Comparison of ENCODE assay signal across 8 mouse cellular contexts in the genomic region with DNA sequence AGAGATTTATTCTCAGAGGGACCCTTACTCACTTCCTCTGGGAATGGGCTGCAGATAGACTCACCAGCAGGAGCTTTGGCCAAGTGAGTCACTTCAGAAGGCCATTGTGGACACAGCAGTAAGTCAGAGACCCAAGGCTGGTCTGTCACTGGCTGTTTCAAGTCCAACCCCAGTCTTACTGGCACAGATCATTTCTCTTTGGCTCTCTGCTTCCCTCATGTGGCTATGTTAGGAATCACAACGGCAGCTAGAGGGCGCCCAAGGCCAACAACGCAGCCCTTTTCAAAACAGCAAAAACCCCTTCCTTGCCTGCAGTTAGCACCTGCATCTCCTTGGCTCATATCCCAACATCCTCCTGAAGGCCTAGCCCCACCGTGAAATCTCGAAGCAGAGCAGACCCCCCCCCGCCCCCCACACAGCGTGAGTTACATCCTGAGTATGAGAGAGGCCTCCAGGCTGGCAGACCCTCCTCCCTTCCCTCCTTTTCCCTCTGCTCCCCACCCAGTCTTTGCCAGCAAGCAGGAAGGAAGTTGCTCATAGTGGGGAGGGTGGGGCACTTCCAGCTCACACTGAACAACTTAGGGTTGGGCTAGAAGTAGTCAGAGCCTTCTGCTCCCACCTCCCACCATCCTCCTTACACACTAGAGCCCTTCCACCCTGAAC. TPM values are rescaled to one million over a fixed set of nuclear protein-coding genes. Genes with fewer than 3 reads are reported as not detected.
DNase-seq lines count a peak whose midpoint lies in the region; ATAC-seq lines count a peak whose summit lies in the region.

No protein-coding gene starts in this region.

- H3K4me1 ChIP-seq in hindbrain, embryonic 12.5 days: no peaks in the 10 kb centered on the region

- DNase-seq in MN1 (ENCODE audit: low spot score): peak; percentile 89
- DNase-seq in cerebellum, adult 8-10 months: peak; percentile 89
- peak; percentile 72 to 86 for DNase-seq in frontal cortex, postnatal 14 days (ENCODE audit: low spot score in 2 of 2)
- DNase-seq in layer of hippocampus, postnatal 10 days (ENCODE audit: low spot score in 2 of 2): peak; percentile 90 to 92
- peak; percentile 89 for DNase-seq in lung, postnatal 10 days
- DNase-seq in retina, postnatal 1 day: peak; percentile 90
- DNase-seq in thymus, postnatal 4 days: peak; percentile 89

- H3K9ac ChIP-seq in hindbrain, embryonic 12.5 days: 0 out of 2 replicates have a peak overlapping the region, but pooled peaks have one; percentile 23

- under 1% methylated on average over 7 of the region's 7 CpGs for WGBS in hindbrain, embryonic 12.5 days

- no peaks in the 10 kb centered on the region for H3K36me3 ChIP-seq in hindbrain, embryonic 12.5 days

- no peak overlapping the region for H3K27ac ChIP-seq in hindbrain, embryonic 12.5 days

- H3K27me3 ChIP-seq in hindbrain, embryonic 12.5 days: no peaks in the 10 kb centered on the region

- peak; percentile 59 for ATAC-seq in hindbrain, embryonic 12.5 days (ENCODE audit: low FRiP score)

- H3K4me3 ChIP-seq in hindbrain, embryonic 12.5 days: no peak overlapping the region

- H3K4me2 ChIP-seq in hindbrain, embryonic 12.5 days (replicated peaks): no peak overlapping the region

- no peaks in the 10 kb centered on the region for H3K9me3 ChIP-seq in hindbrain, embryonic 12.5 days (replicated peaks)

RNA-seq across cellular contexts. Expression of a gene that starts 3.7 kb away (rescaled TPM):
- 8.8 and 9.0 TPM in 2 replicates for polyA plus RNA-seq in hindbrain, embryonic 12.5 days (2016; fragmentation: Nextera tagmentation; extraction: Ambion mirVana)
- 10 to 100 TPM; 10.1 to 11.8 TPM for total RNA-seq in layer of hippocampus, postnatal 10 days (2021)

RNA-seq across cellular contexts. Expression of a gene that starts 9.5 kb away (rescaled TPM):
- polyA plus RNA-seq in hindbrain, embryonic 12.5 days (2016; fragmentation: Nextera tagmentation; extraction: Ambion mirVana): 14.6 and 17.4 TPM in 2 replicates
- total RNA-seq in layer of hippocampus, postnatal 10 days (2021): 10 to 100 TPM; 15.0 to 18.6 TPM

RNA-seq across cellular contexts. Expression of a gene that starts 31.0 kb away (rescaled TPM):
- 0.35 and 0.46 TPM in 2 replicates for polyA plus RNA-seq in hindbrain, embryonic 12.5 days (2016; fragmentation: Nextera tagmentation; extraction: Ambion mirVana)
- 1 to 10 TPM; 5.0 to 5.2 TPM for total RNA-seq in layer of hippocampus, postnatal 10 days (2021)

RNA-seq across cellular contexts. Expression of a gene that starts 32.5 kb away (rescaled TPM):
- 38.7 and 43.5 TPM in 2 replicates for polyA plus RNA-seq in hindbrain, embryonic 12.5 days (2016; fragmentation: Nextera tagmentation; extraction: Ambion mirVana)
- 10 to 100 TPM; 40.0 to 53.1 TPM for total RNA-seq in layer of hippocampus, postnatal 10 days (2021)

RNA-seq across cellular contexts. Expression of a gene that starts 52.3 kb away (rescaled TPM):
- polyA plus RNA-seq in hindbrain, embryonic 12.5 days (2016; fragmentation: Nextera tagmentation; extraction: Ambion mirVana): 1.0 and 1.2 TPM in 2 replicates
- total RNA-seq in layer of hippocampus, postnatal 10 days (2021): not detected
